Mouse (Mus musculus) liver, embryonic 14.5 days (tissue): ENCODE results near the gene Gm17657.

Experiments
- CTCF ChIP-seq: IDR thresholded peaks from 2 replicates; pipeline ENCODE4 v1.5.1; 2016; ENCODE audit warnings: antibody characterized with exemption, low read depth, control low read depth
- EP300 ChIP-seq: IDR thresholded peaks from 2 replicates; pipeline ENCODE4 v1.6.1; 2016; ENCODE audit warnings: antibody characterized with exemption, low read depth

DNA sequence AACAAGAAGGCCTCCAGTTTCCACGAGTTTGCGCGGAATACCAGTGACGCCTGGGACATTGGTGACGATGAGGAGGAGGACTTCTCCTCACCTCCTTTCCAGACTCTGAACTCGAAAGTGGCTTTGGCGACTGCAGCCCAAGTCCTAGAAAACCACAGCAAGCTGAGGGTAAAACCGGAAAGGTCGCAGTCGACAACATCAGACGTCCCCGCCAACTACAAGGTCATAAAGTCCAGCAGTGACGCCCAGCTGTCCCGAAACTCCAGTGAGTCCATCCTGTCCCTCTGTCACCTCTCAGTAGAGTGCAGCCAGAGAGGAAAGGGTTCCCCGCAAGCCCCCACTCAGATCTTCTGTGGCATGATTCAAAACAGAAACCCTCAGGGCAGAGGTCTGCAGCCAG, 19.0 kb upstream of the Gm17657 start:
- TF ChIP-seq CTCF: no peak
- no peak for TF ChIP-seq EP300
